Mouse (Mus musculus): ENCODE results near the gene Olfr1315-ps1. TPM values are rescaled to one million over a fixed set of nuclear protein-coding genes. Genes with fewer than 3 reads are reported as not detected.

Olfr1315-ps1 gene
- polyA plus RNA-seq (2017; shearing (Covaris generic)): not detected

DNA sequence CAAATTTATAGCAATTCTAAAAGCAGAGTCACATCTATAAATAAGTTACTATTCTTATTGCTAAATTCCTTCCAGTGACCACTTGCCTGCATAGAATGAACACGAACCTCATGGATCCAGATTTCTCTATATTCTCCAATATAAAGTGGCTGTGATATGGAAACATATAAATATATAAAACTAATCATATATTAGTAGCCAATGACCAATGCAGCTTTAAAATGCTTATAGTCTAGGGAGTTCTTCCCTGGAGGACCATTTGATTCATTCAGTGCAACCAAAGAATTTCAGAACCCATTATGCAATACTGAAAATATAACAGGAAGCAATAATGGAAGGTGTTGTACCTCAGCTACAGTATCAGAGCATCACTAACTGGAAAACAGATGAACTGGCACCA lies at the start of gene Olfr1315-ps1:
Gene Olfr1315-ps1, minus strand, starts transcription at position 101 of the 400 bp plus-strand sequence.

DNA sequence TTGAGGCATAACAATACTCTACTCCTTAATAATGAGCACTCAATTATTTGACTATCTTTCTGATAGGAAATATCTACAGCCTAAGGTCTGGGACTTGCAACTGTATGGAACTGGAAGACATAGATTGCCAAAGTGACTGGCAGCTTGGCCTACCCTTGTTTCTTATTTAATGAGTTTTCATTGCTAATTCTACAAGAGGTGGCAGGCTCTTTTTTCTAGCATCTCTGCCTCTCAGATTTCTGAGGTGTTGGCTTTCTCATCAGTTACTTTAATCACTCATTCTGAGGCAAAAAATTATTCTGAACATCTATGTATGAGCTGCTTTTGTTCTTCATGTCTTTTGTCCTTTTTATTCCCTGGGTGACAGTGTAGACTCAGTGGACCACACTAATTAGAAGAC lies 38.7 kb upstream of the Olfr1315-ps1 start, which contains the start of gene Olfr1318:
Gene Olfr1318, plus strand, starts transcription at position 301 of the 400 bp plus-strand sequence.

DNA sequence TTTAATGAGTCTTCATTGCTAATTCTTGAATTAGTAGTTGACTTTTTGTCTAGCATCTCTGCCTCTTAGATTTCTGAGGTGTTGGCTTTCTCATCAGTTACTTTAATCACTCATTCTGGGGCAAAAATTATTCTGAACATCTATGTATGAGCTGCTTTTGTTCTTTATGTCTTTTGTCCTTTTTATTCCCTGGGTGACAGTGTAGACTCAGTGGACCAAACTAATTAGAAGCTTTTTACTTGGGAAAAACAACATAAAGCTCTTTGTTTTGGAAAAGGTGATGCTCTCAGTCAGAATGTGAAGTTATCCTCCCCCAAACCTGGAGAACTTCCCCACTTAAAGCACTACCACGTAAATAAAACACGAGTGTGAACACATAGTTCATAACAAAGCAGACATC lies 24.8 kb upstream of the Olfr1315-ps1 start, which contains the start of gene Olfr1317:
Gene Olfr1317, plus strand, starts transcription at position 301 of the 400 bp plus-strand sequence.

DNA sequence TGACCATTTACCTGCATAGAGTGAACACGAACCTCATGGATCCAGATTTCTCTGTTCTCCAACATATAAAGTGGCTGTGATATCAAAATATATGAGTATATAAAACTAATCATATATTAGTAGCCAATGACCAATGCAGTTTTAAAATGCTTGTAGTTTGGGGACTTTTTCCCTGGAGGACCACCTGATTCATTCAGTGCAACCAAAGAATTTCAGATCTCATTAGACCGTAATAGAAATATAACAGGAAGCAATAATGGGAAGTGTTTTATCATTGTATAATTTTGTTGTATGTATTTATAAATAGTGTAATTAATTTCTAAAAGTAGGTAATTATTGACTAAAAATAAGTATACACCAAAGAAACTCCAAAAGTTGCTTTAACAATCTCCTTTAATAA lies 19.6 kb upstream of the Olfr1315-ps1 start, which contains the start of gene Olfr1316:
Gene Olfr1316, minus strand, starts transcription at position 101 of the 400 bp plus-strand sequence.

DNA sequence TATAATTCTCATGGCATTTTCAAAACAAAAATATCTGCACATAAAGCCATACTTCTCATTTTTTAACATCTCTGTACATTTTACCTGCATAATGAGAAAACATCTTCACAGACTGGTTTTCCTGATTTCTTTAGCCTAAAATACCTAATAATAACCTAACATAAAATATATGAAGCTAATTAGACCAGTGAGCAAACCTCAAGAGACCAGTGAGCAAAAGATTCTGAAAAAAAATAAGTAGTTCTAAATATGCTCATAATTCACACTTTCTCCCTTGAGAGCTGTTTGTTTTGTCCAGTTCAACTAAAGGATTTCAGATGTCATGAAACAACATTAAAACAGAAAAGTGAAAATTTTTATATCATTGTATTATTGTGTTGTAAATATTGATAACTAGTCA lies 18.6 kb downstream of the Olfr1315-ps1 start, which contains the start of gene Olfr1314:
Gene Olfr1314, minus strand, starts transcription at position 101 of the 400 bp plus-strand sequence.

DNA sequence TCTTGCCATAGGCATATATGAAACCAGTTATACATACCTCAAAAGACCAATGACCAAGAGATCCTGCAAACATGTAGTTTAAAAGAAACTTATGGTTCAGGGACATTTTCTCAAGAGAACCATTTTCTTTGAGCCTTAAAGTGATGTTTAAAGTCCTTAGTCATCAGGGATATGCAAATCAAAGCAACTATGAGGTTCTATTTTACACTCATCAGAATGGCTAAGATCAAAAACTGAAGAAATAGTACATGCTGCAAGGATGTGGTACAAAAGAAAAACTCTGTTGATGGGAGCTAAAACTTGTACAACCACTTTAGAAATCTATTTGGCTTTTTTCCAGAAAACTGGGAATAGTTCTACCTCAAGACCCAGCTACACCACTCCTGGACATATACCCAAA lies 37.5 kb downstream of the Olfr1315-ps1 start, which contains the start of gene Olfr1313:
Gene Olfr1313, minus strand, starts transcription at position 101 of the 400 bp plus-strand sequence.

Other genes with a start within 250 kb of the Olfr1315-ps1 start
- gene Olfr1305, start 238.3 kb downstream of the Olfr1315-ps1 start, polyA plus RNA-seq (2017; shearing (Covaris generic)): not detected
- gene Olfr1306, start 199.2 kb downstream of the Olfr1315-ps1 start, polyA plus RNA-seq (2017; shearing (Covaris generic)): not detected
- gene Olfr1307, start 166.0 kb downstream of the Olfr1315-ps1 start, polyA plus RNA-seq (2017; shearing (Covaris generic)): 0.05 TPM
- gene Olfr1308, start 150.5 kb downstream of the Olfr1315-ps1 start, polyA plus RNA-seq (2017; shearing (Covaris generic)): not detected
- not detected for gene Olfr1309, start 125.2 kb downstream of the Olfr1315-ps1 start, polyA plus RNA-seq (2017; shearing (Covaris generic))
- not detected for gene Olfr1310, start 102.7 kb downstream of the Olfr1315-ps1 start, polyA plus RNA-seq (2017; shearing (Covaris generic))
- not detected for gene Olfr1311, start 91.0 kb downstream of the Olfr1315-ps1 start, polyA plus RNA-seq (2017; shearing (Covaris generic))
- gene Olfr1312, start 65.2 kb downstream of the Olfr1315-ps1 start, polyA plus RNA-seq (2017; shearing (Covaris generic)): 0.11 TPM
- not detected for gene Olfr1313, start 37.6 kb downstream of the Olfr1315-ps1 start, polyA plus RNA-seq (2017; shearing (Covaris generic))
- not detected for gene Olfr1314, start 18.7 kb downstream of the Olfr1315-ps1 start, polyA plus RNA-seq (2017; shearing (Covaris generic))
- not detected for gene Olfr1316, start 19.5 kb upstream of the Olfr1315-ps1 start, polyA plus RNA-seq (2017; shearing (Covaris generic))
- gene Olfr1317, start 24.9 kb upstream of the Olfr1315-ps1 start, polyA plus RNA-seq (2017; shearing (Covaris generic)): not detected
- gene Olfr1318, start 38.8 kb upstream of the Olfr1315-ps1 start, polyA plus RNA-seq (2017; shearing (Covaris generic)): not detected
- 86.2 TPM for gene Lpcat4, start 124.0 kb upstream of the Olfr1315-ps1 start, polyA plus RNA-seq (2017; shearing (Covaris generic))
- not detected for gene Nutm1, start 143.9 kb upstream of the Olfr1315-ps1 start, polyA plus RNA-seq (2017; shearing (Covaris generic))
- 155 TPM for gene Nop10, start 146.5 kb upstream of the Olfr1315-ps1 start, polyA plus RNA-seq (2017; shearing (Covaris generic))
- gene Slc12a6, start 150.4 kb upstream of the Olfr1315-ps1 start, polyA plus RNA-seq (2017; shearing (Covaris generic)): 51.9 TPM
- not detected for gene Gm21985, start 150.9 kb upstream of the Olfr1315-ps1 start, polyA plus RNA-seq (2017; shearing (Covaris generic))

All from naive thymus-derived CD4-positive, alpha-beta T cell, adult 5 months (primary cell).